Mouse (Mus musculus): ENCODE measurements around the gene Tnrc18.

Tnrc18 gene

DNA sequence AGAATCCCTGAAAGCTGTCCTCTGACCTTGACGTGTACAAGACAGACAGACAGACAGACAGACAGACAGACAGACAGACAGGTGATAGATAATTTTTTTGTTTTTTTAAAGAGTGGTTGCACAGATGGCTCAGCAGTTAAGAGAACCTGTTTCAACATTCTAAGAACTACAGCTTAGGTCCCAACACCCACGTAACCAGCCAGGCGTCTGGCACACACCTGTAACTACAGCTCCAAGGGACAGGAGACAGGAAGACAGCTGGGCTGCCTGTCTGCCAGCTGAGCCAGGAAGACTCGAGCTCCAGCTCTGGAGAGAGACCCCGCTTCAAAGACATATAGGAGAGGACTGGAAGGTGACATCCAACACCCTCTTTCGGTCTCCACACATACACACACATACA, 38.6 kb downstream of the Tnrc18 start:
- in situ Hi-C loops (cut with MboI, MseI) = no loop called here

DNA sequence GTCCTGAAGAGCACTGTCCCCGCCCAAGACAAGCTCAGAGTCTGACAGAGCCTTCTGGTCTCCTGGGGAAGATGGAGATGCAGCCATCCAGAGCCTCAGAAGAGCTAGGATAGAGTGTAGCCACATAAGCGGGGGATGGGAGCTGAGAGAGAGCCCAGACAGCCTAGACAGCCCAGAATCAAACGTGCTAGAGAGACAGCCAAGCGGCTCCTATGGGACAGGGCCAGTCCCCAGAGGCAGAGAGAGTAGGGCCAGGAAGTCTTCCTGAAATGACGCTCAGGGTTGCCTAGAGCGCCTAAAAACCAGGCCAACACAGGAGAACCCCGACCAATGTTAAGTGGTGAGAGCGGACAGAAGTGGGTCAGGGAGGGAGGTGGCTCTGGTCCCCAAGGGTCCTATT, 39.3 kb downstream of the Tnrc18 start:
- in situ Hi-C loops (cut with MboI, MseI) = no loop called here

DNA sequence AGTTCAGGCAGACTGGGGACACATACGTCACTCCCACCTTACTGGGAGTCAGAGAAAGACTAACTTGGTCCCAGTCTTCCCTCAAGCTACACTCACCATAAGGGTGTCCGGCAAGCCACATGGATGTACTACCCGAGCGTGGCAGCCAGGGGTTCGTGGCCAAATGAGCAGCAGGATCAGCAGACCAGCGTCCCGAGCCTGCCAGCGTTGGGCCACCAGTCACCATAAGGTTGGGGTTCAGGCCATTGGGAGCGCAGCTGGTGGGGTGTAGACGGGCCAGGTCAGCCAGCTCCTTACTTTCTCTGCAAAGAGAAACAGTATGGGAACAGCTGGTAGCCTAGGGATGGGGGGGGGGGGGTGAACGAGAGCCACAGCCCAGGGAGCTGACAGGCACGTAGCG, 41.4 kb downstream of the Tnrc18 start:
- in situ Hi-C loops (cut with MboI, MseI) = no loop called here

DNA sequence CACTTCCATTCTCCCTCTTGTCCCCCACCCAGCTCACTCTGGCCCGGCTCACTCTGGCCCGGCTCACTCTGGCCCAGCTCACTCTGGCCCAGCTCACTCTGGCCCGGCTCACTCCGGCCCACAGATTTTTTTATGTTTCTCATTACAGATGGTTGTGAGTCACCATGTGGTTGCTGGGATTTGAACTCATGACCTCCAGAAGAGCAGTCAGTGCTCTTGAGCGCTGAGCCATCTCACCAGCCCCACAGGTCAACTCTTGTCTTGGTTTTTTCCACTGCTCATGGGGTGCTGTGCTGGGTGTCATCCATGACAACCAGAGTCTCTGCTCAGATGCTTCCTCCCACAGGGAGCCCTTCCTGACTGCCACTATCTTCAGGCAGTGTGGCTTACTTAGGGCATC, 42.7 kb downstream of the Tnrc18 start:
- in situ Hi-C loops (cut with MboI, MseI) = loop anchor here in 1 of 2 experiments (5.0 kb wide), 1 partner anchor 98 kb away; no protein-coding TSS in a partner anchor

DNA sequence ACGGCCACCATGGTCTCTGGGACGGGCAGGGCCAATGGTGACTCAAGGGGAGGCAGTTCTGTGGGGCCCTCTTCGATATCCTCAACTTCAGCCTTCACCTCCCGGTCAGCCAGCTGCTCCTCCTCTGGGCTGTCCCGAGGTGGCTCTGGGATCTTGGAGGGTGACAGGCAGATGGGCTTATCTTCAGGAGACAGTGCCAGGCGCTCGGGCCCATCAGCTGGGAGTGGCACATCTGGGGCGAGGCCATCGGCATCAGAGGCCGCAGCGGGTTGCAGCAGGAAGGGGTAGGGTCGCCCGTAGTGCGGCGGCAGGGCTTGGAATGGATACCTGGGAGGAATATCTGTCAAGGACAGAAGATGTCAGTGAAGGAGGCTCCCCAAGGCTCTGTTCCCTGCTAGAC, 45.5 kb downstream of the Tnrc18 start:
- in situ Hi-C loops (cut with MboI, MseI) = loop anchor here in 1 of 2 experiments (5.0 kb wide), 1 partner anchor 100 kb away; no protein-coding TSS in a partner anchor

DNA sequence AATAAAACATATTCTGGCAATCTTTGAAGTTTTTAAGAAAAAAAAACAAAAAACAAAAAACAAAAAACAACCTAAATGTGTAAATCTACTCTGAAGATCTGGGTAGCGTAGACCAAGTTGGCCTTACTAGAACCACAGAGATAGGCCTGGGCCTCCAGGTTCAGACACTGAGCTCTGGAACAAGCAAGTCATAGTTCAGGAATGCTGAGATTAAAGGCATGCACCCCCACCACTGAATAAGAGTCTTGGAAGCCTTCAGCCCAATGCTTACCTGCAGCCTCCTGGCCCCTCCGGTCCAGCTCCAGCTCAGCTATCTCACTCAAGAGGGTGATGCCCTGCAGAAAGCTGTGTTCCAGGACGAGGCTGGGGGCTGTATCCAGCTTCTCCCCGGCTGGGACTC, 46.4 kb downstream of the Tnrc18 start:
- in situ Hi-C loops (cut with MboI, MseI) = loop anchor here in 1 of 2 experiments (5.0 kb wide), 1 partner anchor 101 kb away; no protein-coding TSS in a partner anchor

DNA sequence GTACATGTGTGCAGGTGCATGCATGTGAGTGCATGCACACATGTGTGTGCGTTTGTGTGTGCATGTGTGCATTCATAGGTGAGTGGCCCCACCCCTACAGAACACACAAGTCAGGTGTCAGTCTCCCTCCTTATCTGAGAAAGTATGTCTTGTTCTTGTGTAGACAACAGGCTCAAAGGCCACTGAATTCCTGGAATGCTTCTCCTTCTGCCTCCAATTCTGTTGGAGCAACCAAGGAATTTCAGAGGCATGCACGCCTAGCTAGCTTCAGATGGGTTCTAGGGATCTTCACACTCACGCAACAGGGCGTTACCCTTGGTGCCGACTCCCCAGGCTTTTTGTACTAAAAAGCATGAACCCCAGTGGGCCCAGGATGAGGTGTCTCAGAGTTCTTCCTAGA, 47.8 kb downstream of the Tnrc18 start:
- in situ Hi-C loops (cut with MboI, MseI) = loop anchor here in 1 of 2 experiments (5.0 kb wide), 1 partner anchor 103 kb away; no protein-coding TSS in a partner anchor

DNA sequence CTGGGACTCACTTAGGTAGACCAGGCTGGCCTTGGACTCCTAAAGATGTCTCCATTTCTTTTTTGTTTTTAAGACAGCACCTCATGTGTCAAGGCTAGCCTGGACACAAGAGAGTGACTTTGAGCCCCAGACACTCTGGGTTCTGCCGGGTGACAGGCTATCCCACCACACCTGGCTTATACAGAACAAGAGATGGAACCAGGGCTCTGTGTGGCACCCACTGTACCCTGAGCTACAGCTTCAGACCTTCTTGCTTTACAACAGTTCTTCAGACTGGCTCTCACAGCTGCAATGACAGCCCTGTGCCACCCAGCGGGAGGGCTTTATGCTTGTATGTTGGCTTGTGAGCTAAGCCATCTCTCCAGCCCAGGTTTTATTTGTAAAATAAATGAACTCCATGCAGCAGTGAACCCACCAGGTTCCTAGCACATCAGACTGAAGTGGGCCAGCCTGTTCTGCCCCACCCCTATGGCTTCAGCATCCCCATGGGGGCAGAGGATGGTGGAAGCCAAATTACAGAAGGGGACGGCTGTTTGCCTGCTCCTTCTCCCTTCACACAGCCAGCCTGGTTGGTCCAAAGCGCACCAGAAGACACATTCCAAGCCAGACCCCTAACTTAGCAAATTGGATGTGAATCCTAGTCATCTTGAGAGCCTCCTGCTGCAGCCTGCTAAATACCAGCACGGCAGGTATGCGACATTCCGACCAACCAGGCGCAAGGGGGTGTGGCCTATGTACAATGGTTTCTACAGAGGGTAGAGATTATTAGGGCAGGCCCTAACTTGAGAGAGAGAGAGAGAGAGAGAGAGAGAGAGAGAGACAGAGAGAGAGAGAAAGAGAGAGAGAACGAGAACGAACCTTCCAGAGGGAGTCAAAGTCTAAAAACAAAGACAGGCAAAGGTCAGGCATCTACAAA, 48.9 kb downstream of the Tnrc18 start:
- in situ Hi-C loops (cut with MboI, MseI) = no loop called here

DNA sequence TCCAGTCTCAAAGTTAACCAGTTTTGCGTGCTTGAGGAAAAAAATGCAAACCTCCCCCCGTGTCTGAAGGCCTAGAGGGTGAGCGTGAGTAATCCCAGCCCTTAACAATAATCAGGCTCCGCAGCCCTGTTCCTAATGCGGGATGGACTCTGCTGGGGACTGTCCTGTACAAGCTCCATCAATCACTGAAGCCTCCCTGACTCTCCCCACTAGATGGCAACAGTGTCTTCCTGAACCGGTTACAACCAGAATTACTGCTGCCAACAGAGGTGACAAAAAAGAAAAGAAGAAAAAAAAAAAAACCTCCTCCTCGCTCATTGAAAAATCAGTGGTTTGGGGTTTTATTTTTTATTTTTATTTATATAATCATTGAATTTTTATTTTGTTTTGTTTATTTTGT, 49.5 kb downstream of the Tnrc18 start:
- in situ Hi-C loops (cut with MboI, MseI) = no loop called here

DNA sequence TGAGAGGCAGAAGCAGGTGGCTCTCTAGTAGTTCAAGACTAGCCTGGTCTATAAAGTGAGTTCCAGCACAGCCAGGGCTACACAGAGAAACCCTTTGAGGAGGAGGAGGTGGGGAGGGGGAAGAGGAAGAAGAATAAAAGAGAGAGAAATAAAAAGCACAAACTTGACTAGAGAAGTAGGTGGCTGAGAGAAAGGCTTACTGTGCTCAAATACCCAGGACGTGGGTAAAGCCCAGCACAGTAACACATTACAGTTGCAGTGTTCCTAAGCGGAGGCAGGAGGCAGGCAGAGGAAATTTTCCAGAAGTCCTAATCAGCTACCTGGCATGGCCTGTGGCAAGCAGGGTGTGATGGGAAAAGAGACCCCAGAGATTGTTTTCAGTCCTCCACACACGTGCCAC, 50.8 kb downstream of the Tnrc18 start:
- in situ Hi-C loops (cut with MboI, MseI) = no loop called here

DNA sequence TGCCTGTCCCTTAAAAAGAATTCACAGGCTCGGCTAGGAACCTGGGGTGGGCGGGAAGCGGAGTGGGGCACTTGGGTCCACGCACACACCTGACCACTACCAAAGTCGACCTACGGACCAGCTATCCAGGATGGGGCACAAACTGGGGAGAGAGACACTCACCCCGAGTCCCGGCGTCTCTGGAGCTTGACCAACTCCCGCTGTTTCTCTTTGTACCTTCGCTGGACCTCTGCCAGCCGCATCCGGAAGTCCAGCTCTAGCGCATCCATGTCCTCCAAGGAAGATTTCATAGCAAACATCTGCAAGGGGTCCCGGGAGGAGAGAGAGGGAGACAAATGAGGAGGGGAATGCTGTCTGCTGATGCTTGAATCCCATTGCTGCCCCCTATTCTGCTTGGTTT, 52.6 kb downstream of the Tnrc18 start:
- in situ Hi-C loops (cut with MboI, MseI) = loop anchor here in 1 of 2 experiments (5.0 kb wide), 1 partner anchor 112 kb away; no protein-coding TSS in a partner anchor

DNA sequence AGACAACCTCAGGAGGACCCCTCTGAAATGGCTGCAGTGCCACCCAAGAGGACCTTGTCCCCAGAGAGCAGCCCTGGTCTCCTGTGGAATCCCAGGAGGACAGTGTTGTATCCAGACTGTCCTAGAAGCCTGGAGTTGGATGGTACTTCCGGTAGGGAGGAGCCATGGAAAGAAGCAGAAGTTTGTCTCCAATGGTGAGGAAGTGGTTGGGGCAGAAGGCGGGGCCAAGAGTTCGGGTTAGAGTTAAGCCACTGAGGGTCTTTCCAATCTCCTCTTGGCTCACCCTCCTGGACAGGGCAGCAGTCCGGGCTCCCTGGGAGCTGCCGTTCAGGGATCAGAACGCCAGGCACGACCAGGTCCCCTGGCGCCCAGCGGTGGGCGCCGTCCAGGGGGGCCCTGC, 53.2 kb downstream of the Tnrc18 start:
- in situ Hi-C loops (cut with MboI, MseI) = loop anchor here in 1 of 2 experiments (5.0 kb wide), 1 partner anchor 113 kb away; no protein-coding TSS in a partner anchor

DNA sequence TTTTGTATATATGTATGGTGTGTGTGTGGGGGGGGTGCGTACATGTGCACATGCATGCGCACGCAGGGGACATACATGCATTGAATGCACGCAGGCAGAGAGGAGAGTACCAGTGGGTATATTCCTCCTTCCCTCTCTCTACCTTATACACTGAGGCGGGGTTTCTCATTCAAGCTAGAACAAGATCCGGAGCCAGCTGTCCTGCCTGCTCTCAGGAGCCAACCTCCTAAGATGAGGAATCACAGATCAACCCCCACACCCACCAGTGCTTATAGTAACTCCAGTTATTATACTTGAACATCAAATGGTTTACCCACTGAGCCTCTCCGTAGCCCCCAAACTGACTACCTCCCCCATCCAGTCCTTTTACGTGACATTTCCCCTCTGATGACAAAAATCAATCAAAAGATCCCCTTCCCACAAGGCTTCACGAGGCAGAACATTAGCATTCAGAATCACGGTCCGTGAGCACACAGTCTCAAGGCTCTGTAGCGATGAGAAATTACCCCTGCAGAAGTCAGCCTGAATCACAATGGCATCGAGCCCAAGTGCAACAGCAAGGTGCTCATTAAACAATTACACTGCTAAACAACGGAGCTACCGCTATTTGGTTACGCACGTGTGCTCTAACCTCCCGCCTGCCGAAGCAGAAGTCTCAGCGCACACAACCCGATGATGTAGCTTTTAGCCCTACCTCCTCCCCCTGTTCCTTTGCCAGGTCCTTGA, 55.2 kb downstream of the Tnrc18 start:
- in situ Hi-C loops (cut with MboI, MseI) = loop anchor here in 1 of 2 experiments (5.0 kb wide), 1 partner anchor 115 kb away; no protein-coding TSS in a partner anchor

DNA sequence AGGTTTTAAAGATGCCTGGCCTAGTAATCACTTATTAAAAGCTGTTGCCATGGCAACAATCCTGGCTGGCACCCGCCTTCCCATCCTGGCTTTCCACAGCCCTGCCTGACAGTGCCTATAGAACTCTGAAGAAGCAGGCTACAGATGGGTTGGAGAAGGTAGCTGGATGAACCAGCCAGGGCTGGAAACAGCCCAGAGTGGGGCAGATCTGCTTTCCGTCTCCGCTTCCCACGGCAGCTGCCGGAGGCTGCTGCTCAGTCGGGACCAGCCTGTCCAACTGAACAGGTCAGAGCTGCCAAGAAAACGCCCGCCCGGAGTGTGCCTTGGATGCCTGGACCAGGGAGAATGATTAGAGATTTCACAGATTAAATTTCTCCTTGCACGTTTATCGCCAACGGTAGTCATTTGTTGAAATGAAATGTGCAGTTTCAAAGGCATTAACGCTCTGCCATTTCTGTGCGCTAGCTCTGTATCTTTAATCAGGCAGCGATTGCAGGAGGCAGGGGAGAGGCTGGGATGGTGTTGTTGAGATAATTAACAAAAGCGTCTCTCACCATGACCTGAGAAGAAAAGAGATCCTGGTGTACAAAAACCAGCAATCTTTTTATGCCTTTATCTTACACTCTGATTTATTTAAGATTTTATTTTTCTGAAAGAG, 56.0 kb downstream of the Tnrc18 start:
- in situ Hi-C loops (cut with MboI, MseI) = loop anchor here in 1 of 2 experiments (5.0 kb wide), 1 partner anchor 116 kb away; no protein-coding TSS in a partner anchor

DNA sequence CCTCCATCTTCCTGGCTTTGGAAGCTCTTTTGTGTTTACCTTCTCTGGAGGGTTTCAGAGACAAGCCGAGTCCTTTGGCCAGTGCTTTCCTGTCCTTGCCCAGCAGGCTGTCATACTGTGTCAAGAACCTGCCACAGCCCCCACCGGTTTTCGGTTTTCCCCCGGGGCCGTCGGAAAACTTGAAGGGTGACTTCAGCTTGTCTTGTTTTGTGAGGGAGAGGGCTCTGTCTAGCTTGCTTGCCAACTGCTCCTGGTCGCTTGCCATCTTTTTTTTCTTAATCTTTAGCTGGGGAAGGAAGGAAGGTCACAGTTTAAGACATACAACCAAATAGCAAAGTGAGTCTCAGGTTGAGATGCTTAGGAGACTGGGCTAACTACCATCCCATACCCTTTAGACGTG, 57.7 kb downstream of the Tnrc18 start:
- in situ Hi-C loops (cut with MboI, MseI) = loop anchor here in 1 of 2 experiments (5.0 kb wide), 1 partner anchor 118 kb away; no protein-coding TSS in a partner anchor

DNA sequence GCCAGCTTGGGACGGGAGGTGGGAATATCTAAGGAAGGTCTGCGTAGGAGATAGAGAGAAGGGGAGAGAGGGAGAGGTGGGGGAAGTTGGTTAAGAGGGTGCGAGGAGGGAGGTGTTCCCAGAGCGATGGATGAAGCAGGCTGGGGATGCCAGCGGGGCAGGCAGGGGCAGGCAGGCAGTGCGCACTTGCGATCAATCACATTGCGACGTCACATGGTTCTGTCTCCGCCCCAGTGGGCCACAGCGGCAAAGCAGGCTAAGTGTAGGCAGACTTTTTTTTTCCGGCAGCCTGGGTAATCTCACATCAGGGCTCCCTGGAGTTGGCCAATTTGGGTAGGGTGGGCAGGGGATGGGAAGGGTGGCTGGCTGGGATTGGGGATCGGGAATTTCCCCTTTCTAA, 65.2 kb downstream of the Tnrc18 start:
- in situ Hi-C loops (cut with MboI, MseI) = no loop called here

DNA sequence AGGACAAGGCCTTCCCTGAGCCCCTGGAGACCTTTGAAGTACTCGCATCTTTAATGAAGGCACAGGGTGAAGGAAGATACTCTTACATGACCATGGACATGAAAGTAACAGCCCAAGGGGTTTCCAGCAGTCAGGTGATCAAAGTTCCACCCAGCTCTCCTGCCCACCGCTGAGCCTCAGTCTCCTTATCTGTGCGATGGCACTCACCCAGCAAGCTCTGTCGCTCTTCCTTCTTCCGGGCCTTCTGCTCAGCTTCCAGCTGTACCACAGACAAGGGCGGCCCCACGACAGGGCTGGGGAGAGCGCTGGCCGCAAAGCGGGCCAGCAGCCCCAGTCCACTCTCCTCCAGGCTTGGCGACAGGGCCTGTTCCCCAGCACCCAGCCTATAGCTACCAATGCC, 67.3 kb downstream of the Tnrc18 start:
- in situ Hi-C loops (cut with MboI, MseI) = no loop called here

DNA sequence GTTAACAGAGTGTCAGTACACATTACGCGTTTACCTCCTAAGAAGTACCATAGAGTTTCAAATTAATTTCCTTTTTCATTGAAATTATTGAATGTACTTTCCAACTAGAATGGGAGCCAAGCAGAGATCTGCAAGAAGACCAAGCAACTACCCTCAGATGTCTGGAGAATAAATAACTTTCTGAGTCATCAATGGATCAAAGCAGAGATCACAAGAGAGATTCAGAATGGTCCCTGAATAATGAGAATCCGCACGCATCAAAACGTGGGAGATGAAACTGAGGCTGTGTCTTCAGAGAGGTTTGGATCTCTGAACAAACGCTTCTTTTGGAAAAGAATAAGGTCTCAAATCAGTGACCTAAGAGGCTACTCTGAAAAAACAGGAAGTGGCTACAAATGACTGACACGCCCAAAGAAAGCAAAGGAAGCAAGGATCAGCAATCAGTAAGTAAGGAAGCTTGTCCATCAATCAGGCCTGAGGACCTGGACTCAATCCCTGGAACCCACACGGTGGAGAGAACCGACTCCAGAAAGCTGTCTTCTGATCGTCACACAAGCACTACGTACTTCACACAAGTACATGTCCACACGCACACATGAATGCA, 70.3 kb downstream of the Tnrc18 start:
- in situ Hi-C loops (cut with MboI, MseI) = no loop called here

DNA sequence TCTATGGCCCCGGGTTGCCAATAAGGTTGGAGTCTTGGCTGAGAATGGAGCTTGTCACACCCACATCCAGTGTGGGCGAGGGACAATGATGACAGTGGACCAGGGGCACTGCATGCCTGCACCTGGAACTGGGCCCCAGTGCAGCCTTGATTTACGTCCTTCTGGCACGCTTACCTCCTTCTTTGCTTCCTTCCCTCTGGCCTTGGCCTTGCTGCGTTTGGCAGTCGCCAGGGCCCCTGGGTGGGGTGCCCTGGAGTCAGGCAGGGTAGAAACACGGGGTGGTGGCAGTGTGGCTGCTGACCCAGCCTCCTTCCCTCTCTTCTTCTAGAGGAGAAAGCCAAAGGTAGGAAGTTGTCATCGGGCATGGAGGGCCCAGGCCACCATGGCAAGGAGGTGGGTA, 77.5 kb downstream of the Tnrc18 start:
- in situ Hi-C loops (cut with MboI, MseI) = no loop called here

DNA sequence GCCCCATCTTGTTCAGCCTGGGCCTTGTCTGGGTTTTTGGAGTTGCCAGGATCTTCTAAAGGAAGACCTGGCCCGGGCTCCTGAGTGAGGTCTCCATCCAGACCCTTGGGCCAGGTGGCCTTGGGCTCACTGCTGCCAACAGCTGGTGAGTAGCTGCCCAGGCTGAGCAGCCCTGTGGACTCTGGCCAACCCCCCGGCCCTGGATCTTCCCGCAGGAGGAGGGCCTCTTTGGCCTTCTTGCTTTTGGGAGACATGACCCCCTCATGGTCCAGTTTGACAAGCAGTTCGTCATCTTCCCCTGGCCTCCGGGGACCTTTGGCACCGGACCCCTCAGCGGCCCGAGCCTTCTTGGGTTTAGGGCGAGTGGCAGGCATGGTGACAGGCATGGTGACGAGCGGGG, 85.5 kb downstream of the Tnrc18 start:
- in situ Hi-C loops (cut with MboI, MseI) = no loop called here

DNA sequence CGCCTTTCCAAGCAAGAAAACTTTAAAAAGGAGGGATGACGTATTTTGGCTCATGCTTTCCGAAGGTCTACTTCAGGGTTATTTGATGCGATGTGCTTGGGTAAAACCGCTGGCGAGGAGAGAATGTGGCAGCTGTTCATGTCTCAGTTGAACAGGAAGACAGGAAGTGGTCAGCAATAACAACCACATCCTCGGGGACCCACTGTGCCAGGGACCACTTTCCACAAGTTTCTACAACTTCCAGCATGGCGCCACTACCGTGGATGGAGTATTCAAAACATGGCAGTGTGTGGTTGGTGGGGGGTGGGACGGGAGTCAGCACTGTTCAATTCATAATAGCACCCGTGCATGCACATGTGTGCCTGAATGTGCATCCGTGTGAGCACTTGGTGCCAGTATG, 87.2 kb downstream of the Tnrc18 start:
- in situ Hi-C loops (cut with MboI, MseI) = no loop called here
